Mouse (Mus musculus) testis, postnatal 14 days (tissue): ENCODE data around the gene Ppm1k.

Source experiments
- DNase-seq: peaks from one replicate; pipeline ENCODE4 v3.0.0; 2021; ENCODE audit warnings: low spot score

Ppm1k gene

DNA sequence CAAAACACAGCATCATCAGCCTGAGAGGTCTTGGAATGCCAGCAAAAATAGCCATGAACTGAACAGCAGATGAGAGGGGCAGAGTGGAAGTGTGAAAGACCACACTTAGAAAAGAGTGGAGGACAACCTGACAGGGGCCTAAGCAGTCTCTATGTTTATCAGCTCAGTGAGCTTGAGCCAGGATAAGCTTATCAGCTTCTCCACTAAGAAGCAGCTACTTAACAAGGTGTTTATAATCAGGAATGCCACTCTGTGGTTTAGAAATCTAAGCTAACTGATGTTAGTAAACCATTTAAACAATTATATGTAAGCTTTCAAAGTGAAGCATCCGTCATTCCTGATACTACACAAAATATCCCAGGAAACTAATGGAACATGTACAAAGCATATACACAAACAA is 3.2 kb downstream of the Ppm1k start:
- no peak for DNase-seq

DNA sequence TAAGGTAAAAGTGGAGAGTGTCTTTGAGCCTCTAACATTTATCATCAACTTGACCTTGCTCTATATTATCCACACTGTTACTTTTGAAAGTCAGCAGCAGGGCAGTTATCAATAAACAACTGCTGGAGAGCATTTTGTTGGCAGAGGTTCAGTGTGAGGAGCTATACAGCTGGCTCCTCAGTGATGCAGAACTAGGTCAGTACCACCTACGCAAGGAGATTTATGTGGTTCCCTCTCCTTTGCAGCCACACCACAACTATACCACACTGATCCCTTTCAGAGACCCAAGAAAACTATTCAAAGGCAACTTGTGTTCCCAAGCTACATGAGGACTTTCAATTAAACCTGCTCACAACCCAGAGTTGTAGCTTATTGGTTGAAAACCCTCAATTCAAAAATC is 3.8 kb downstream of the Ppm1k start:
- peak; percentile 6 for DNase-seq

DNA sequence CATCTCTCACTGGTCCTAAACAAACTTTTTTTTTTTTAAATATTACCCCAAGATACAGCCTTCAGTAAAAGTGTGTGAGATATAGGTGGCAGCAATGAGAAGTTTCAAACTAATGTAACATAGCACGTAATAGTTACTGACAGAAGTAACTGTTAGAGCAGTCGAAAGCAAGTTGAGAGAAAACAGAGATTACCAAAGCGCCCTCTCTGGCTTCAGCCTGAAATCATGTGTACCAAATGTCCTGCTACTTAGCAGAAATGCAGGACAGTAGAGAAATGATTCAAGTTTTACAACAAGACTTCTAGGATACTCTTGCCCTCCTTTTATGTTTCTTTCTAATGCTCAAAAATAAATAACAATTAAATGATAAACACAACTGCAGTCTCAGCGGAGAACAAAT is 4.3 kb downstream of the Ppm1k start:
- DNase-seq: no peak

DNA sequence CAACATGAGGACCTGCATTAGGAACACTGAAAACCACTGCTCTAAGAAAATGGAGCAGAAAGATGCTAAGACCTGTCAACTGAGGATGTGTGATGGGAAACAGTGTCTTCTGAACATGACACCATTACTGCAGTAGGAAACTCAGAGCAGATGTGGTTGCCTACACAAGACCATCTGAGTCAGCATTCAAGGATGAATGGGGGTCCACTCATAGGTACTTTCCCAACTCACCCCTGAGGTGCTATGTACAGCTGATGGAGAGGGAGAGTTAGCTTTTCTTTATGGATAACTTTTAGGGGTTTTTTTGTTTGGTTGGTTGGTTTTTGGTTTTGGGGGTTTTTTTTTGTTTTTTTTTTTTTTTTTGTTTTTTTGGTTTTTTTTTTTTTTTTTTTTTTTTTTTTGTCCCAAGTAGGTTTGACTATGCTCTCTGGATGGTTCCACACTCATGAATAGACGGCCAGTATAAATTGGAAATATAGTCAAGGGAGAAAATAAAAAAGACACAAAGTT is 5.9 kb downstream of the Ppm1k start:
- no peak for DNase-seq

DNA sequence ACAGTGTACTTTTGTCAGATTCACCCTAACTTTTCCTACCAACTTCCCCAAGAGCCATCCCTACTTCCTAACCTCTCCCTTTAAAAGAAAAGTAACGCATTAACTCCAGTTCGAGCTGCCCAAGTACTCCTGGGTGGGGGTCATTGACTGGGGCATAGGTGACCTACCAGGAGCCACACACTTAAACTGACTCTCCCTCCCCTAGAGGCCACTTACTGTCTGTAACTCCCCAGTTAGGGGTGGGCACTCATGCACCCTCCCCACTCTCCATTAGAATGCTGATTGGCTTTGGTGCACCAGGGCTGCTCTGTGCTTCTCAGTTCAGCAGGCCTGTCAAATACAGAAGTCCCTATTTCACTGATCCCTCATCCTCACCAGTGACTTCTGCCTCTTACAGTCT is 8.3 kb downstream of the Ppm1k start:
- no peak for DNase-seq

DNA sequence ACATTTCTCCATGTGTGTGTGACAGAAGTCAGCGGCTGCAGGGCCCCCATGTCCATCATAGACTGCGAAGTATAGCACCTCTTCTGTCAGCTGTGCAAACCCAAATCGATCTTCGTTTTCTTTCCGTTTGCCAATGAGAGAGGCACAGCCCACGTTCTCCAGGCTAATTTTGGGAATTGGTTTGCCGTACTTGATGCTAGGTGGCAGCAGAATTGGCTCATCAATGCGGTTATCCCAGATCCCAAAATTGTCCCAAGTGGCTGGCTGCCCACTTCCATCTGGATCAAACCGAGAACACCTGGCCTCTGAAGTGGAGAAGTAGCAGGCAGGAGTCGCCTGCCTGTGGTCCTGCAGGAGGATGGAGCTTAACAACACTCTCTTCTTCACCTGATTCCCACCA is 10.5 kb downstream of the Ppm1k start:
- no peak for DNase-seq

DNA sequence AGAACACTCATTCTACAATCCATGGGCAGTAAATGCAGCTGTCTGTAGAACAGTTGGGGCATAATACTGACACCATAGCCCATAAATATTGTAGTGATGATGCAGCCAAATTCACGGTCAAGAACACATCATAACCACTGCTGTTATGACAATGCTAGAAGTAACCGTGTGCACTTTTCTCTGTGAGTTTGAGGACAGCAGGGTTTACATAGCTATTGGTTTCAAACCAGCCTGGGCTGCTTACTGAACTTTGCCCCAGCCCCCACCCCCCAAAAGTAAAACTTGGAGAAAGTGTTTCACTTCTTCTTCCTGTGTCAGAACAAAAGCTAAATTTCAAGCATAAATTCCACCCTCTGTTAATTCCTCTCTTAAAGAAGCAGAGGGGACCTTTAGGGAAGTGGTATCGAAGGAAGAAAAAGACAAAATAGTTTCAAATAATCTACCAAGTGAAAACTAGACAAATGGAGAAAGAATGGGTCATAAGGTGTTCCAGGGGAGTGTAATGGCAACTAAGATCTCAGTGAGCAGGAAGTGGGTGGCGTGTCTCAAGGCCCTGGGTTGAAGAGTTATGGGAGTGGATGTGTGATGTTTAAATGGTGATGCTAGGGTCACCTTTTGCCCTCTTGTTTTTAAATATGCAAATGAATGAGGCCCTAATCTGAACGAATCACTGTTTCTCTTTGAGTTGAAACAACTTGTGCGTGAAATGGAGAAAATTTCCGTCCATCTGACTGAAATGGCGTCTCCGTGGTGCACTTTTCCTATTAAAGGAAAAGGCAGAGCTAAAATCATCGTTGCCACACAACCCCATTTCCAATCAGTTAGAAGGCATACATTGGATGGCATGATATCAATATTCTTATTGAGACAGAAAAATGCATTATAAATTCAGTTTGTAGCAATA is 14.3 kb downstream of the Ppm1k start:
- no peak for DNase-seq

DNA sequence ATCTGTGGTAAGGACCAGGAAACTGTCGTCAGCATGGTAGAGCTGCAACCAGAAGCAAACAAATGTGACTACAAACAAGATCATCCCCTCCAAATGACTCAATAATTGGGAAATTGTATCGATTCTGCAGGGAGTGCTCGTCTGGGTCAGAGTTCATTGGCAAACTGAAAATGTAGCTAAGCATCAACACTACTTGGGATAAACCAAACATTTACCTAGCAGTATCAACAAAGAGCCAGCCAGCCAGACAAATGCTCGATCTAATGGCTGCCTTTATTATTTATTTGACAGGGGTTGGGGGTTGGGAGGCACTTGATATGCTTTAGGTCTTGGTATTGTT is 21.3 kb downstream of the Ppm1k start:
- no peak for DNase-seq

DNA sequence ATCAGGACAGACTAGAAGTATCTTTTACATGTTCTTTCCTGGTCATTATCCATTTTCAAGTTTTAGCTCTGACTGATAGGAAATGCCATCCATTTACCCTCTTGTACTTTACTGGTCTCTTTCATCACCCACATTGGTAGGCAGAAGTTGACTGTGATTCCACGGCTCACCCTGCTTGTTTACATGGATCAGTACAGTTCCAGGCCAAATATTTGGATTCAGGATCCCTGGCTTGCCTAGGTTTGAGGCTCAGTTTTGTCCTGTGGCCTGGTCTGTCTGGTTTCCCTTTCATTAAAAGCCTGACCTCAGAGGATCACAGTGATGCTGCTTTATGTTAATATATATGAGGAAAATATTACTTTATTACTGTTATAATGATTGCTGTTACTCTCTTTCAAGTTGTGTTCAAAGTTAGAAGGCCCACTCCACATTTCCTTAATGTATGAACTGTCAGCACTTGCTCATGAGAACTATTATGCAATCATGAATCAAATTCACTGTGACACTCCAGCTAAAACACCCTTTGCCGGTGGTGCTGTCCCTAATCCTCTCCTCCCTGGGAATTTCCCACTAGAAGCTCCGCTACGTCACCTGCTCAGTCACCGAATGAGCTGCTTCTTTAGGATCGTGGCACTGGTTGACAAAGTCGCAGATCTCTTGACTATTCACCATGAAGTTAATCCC is 21.8 kb downstream of the Ppm1k start:
- no peak for DNase-seq

DNA sequence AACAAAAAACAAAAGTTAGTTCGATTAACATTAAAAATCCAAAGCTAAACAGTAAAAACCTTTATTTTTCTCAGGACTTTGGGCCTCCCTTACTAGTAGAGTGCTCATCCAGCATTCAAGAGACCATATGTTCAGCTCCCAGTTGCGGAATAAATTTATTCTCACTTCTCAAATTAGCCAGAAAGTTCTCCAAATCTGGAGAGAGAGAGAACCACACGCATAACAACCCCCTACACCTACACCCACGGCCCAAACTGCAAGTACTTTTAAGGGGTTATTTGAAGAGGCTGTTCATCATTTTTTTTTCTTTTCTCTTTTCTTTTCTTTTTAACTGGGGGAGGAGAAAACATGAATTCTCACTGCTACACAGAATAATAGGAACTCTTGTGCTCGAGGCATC is 23.4 kb downstream of the Ppm1k start:
- DNase-seq: no peak

DNA sequence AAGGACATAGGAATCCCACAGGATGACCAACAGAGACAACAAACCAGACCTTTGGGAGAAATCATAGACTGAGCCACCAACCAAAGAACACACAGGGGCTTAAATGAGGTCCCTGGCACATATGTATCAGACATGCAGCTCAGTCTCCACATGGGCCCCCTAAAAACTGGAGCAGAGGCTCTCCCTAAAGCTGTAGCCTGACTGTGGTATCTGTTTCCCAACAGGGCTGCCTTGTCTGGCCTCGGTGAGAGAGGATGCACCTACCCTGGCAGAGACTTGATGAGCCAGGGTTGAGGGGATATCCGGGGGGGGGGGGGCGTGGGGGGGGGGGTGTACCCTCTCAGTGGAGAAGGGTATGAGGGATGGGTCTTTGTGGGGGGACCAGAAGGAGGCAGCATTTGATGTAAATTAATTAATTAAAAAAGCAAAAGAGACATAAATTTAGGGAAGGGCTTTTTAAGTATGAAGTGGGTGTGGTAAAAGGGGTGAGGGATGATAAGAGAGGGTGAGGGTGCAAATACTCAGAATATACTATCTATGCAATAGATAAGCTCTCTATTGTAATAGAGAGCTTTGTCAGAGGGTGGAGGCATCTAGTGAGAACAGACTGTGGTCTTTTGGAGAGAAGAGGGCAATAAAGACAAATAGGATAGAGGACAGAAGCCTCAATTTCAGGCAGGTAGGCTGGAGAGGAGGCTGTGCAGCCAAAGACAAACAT is 31.4 kb downstream of the Ppm1k start:
- DNase-seq: no peak

DNA sequence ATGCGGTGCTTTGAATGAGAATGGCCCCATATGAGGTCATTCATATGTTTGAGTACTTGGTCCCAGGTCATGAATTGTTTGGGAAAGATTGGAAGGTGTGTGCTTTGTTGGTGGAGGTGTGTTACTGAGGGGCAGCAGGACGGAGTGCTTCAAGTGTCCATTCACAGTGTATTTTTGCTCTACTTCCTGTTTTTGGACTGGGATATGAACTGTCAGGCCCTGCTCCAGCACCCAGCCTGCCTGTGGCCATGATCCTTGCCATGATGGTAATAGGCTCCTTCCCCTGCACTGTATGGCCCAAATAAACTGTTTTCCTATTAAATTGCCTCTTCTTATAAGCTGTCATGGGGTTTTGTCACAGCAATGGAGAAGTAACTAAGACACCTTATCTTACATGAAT is 36.1 kb downstream of the Ppm1k start:
- no peak for DNase-seq

DNA sequence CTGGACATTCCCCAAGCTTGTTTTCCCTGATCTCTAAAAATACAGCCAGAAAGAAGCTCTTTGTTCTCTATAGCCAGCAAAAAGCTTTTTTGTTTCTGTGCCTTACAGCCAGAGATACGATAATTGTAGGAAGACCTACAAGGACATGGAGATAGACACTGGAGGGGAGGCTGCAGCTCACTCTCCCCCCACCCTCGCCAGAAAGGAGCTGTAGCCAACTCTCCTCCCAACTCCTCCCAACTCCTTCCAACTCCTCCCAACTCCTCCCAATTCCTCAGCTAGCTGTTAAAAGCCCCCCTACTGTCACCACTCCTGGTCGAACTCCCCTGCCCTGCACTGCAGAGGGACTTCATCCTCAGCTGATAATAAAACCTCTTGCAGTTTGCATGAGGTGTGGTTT is 67.1 kb downstream of the Ppm1k start:
- DNase-seq: peak; percentile 64
